Mouse (Mus musculus) mesoderm, embryonic 11.5 days (tissue): ENCODE measurements at regions not wholly inside any gene's neighbourhood (a gene's known extent, or its start where the extent isn't known, plus 50 kb on each side); places are given as distances from the start of the nearest gene placed in this dataset.

Source experiments
- DNase-seq: peaks from one replicate; pipeline ENCODE4 v3.0.0-alpha.2; 2012; ENCODE audit warnings: low read depth, low spot score

GRCm38 (mm10) chr4:71835737-71836136 is 78.0 kb upstream of the Gm11232 start:
- no peak for DNase-seq

GRCm38 (mm10) chr4:71811444-71811843 is 53.7 kb upstream of the Gm11232 start:
- DNase-seq, result no peak

DNA sequence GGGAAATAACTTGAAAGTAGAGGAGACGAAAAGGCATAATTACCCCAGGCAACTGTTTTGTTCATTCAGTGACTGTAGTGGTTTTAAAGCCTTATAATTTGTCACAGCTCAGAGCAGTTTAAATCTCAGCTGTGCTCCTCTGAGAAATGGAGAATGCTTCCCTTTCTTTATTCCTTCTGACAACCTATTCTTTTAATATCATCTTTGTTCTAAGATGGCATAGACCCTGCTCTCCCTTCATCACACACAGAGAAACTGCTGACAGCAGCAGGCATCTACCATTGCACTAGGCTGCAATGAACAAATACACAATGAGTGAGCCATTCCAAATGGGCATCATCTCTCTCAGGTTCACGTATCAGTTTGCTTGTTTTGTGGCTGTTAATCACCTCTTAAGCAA is 50.5 kb upstream of the Gm11232 start:
- no peak for DNase-seq
